Mouse (Mus musculus): ENCODE measurements at regions not wholly inside any gene's neighbourhood (a gene's known extent, or its start where the extent isn't known, plus 50 kb on each side); places are given as distances from the start of the nearest gene placed in this dataset.

GRCm38 (mm10) chr1:78761061-78761515 lies 55.5 kb upstream of the Kcne4 start:
- Histone ChIP-seq H3K9me3 (replicated peaks; ENCODE audit: control insufficient read depth, low read length) (no peaks in the 10 kb centered on the region), H3K36me3 (replicated peaks; ENCODE audit: control insufficient read depth, insufficient read depth, low read depth, low read length) (no peaks in the 10 kb centered on the region), H3K27me3 (ENCODE audit: control insufficient read depth, insufficient read depth, low read length) (no peaks in the 10 kb centered on the region), H3K9ac (replicated peaks; ENCODE audit: low read length) (no peak overlapping the region), H3K4me1 (ENCODE audit: control insufficient read depth, insufficient read depth, low read length) (no peaks in the 10 kb centered on the region), H3K27ac (replicated peaks; ENCODE audit: low read depth, low read length) (no peak overlapping the region), H3K4me2 (ENCODE audit: low read depth, low read length) (no peak overlapping the region), H3K4me3 (ENCODE audit: low read depth, low read length) (no peak overlapping the region)
- ATAC-seq (replicated peaks; ENCODE audit: insufficient number of reproducible peaks, low FRiP score, low TSS enrichment, low read depth) (0 out of 2 replicates have a peak, but pooled peaks have one; percentile 44), DNase-seq (ENCODE audit: low spot score) (no peak)
- 74% methylated on average over 3 of the region's 3 CpGs for WGBS

Data from embryonic facial prominence, embryonic 11.5 days (tissue).